Comparison of ENCODE assay signal across 1 mouse cellular context in the genomic region with DNA sequence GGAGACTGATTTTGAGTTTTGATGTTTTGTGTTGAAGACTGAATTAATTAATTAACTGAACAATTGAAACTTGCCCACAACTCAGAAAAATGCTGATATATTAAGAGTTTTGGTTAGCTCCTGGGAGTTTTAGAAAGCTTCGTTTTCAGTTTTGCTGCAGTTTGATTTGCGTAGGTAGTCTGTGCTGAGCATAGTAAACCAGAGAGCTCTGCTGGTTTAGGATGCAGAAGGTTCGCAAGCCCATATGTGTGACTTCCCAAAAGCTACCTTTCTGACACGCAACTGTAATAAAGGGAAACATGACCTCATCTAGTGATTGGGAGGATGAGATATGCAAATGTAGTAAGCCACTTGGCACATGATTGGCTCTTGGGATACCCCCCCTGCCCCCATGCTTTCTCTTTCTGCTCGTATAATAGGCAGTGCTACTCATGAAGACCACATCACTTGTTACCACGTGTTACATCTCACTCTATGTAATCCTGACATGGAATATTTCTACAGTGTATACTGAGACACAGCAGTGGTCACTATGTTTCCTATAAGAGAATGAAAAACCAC.
TF ChIP-seq lines count a peak whose summit lies in the region.

No protein-coding gene starts in this region.

TF ChIP-seq in MEL, 35 proteins besides CTCF, POLR2A, EP300 and RAD21 (continued from another document):
- TF ChIP-seq MYC (IDR thresholded peaks at IDR 0.05; ENCODE audit: low read depth, low read length), result no peak
TF ChIP-seq in MEL: peak in this region for 7.
